Mouse (Mus musculus): ENCODE results near the gene Myo1e.

- no peak for TF ChIP-seq CTCF (IDR thresholded peaks at IDR 0.05; ENCODE audit: low read depth, low read length)
- TF ChIP-seq GATA1 (IDR thresholded peaks at IDR 0.05; ENCODE audit: borderline replicate concordance, low read length): no peak
- no peak for TF ChIP-seq POLR2AphosphoS5 (IDR thresholded peaks at IDR 0.05; ENCODE audit: insufficient replicate concordance, low read depth, low read length)
- TF ChIP-seq TAL1 (conservative IDR thresholded peaks at IDR 0.05; ENCODE audit: low read depth, low read length): no peak
Observed at GRCm38 (mm10) chr9:70249881-70250681, 42.9 kb downstream of the Myo1e start.

All from G1E (cell line).